Mouse (Mus musculus) layer of hippocampus, adult 9-10 months (tissue): Measurements from ENCODE around the gene Rhbdd2.

Source experiments
- DNase-seq: peaks from one replicate; pipeline ENCODE4 v3.0.0; 2022; ENCODE audit warnings: low spot score

Gene Rhbdd2

GRCm38 (mm10) chr5:135682009-135682408 is 49.6 kb downstream of the Rhbdd2 start:
- no peak for DNase-seq

- DNase-seq, result no peak
Measured at GRCm38 (mm10) chr5:135682942-135683570, 50.6 kb downstream of the Rhbdd2 start.

- DNase-seq, result no peak
Measured at GRCm38 (mm10) chr5:135690401-135690800, 58.0 kb downstream of the Rhbdd2 start.

DNA sequence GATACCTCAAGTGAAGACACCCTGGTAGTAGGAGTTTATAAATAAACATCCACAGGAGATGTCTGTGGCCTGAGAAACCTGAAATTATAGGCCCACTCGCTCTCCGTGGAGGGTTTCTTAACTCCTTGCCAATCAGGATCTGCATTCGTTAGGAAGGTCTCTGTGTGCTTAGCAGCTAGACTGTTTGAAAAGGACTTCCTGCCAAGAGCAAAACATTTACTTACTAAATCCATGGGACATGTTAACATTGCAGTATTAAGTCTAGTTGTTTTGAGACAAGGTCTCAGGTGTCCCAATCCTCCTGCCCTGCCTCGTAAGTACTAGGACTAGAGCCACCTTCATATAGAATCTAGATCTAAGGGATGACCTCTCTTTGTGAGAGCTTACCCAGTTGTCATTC is 58.8 kb downstream of the Rhbdd2 start:
- no peak for DNase-seq

DNA sequence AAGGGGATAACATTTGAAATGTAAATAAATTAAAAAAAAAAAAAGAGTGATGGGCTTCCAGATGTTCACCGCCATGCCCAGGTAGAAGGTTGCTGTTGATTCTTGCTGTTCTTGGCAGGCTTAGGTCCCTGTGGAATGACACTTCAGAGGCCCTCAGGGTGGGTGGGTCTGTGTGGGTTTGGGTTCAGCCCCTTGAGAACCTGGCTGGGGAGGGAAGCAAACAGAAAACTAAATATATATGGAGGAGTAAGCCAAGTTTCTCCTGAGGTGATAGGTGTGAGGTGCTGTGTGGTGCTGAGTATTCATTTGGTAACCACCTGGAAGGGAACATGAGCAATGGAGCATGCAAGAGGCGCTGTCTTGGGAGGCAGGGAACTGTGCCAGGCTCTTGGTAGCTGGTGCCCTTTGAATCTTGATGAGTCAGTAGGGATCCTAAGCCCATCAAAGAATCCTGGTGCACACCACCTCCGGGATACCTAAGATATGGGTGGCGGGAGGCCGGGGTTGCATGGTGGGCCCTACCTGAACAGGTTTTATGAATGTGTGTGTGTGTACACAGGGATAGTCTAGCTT is 60.9 kb downstream of the Rhbdd2 start:
- no peak for DNase-seq

DNA sequence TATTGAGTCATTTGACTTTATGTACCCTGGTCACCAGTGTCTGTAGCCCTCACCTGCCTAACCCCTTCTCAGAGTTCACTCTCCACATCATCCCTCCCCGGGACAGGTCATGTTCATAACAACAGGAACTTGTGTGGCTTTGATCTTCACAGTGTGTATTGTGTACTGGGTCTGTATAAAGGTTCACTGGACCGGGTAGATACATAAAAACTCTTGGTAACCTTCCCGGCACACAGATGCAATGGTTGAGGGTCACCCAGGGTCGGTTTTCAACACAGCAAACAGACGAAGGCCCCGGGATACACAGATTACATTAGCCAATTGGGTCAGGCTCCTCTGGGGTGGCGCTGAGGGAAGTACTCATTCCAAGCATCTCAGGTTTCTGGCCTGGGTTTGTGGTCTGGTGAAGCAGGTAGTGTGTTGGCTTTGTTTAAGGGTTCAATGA is 62.9 kb downstream of the Rhbdd2 start:
- no peak for DNase-seq
